Mouse (Mus musculus) yolk sac, embryonic 10.5 days (tissue): ENCODE results near the gene A030005K14Rik.

ENCODE experiments used
- DNase-seq: peaks from one replicate; pipeline ENCODE4 v3.0.0-alpha.2; 2017; ENCODE audit warnings: low spot score

Gene A030005K14Rik

GRCm38 (mm10) chr1:83059278-83059677 is at the start of gene A030005K14Rik:
A030005K14Rik (minus strand) TSS chr1:83059378.
- DNase-seq: no peak

DNA sequence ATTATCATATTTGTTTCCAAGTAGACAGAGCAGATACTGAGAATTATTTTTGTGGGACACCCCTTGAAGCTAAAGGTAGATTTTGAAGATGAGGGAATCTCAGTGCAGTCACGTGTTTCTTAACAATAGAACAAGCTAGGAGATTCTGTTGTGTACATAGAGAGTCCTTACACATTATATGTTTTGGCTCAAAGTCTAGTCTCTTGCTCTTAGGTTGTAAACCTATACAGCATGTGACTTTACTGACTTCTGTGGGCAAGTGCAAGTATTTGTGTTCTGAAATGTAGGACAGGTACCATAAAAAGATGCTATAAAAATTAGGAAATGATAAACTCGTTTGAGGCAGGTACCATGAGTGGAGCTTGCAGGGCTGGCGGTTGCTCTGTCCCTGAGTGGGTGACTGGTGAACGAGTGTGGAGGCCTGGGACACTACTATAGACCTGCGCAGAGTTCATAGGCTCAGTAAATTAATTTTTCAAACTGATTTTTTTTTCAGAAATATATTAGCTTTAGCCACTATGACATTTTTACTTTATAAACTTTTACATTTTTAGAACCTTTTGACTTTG is 48.3 kb upstream of the A030005K14Rik start:
- no peak for DNase-seq

DNA sequence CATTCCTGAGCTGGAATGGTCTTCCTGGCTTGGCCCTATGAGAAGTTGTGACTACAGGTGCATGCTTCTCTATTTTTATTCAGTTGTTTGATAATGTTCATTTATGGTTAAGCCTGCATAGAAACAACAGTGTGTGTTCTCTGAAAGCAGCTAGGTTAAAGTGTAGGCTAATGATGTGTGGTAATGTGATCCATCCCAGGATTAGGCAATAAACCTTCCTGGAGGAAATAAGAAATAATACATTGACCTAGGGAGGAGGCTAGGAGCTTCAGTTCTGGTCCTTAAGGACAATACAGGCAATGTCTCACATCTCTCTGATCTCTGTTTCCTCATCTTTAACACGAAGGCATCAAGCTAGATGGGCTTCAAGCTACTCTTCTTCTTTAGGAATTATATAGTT is 46.3 kb upstream of the A030005K14Rik start:
- no peak for DNase-seq

DNA sequence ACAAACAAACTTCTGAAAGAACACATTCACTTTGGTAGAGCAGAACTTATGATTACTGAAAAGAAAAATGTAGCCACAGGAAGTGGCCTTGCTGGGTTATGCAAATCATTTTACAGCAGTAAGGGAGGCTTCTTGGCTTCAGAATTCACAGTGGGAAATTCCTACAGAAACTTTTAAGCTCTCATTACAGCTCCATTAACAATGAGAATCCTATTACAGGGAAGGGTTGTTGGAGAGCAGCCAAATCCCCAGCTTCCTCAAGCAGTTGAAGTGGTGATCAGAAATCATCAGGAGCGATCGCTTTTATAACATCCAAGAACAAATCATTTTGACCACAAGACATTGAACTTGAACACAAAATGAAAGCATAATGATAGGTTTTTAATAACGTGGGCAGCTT is 42.7 kb upstream of the A030005K14Rik start:
- no peak for DNase-seq

GRCm38 (mm10) chr1:83099580-83100137 is 40.5 kb upstream of the A030005K14Rik start:
- no peak for DNase-seq

DNA sequence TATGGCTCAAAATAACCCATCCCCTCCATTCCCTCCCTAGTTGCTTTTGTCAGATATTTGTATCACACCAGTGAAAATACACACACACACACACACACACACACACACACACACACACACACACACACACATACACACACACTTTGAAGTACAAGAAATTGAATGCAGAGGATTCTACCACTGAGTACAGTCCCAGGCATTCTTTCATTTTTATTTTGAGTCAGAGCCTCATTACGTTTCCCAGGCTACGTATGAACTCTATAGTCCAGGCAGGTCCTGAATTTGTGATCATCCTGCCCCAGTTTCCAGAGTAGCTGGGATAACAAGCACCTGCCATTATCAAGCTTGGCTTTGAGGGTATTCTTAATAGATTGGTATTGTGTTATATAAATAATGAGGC is 40.0 kb upstream of the A030005K14Rik start:
- no peak for DNase-seq

DNA sequence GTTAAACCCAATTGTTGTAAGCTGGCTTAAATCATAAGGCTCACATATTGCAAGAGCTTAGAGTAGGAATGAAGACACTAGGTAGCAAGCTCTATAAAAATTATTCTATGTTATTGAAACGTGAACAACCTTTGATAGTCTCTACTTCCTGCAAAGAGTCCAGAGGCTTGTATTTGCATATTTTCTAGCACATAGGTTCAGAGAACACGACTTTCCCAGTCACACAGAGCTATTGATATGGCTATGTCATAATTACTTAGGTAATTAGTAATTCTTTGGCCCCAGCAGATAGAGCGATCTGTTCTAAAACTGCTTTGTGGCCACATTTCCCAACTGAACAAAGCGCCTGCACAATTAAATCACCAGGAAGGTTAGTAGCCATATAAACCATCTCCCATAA is 37.8 kb upstream of the A030005K14Rik start:
- no peak for DNase-seq

- no peak for DNase-seq
Measured at GRCm38 (mm10) chr1:83091268-83091667, 32.1 kb upstream of the A030005K14Rik start.

DNA sequence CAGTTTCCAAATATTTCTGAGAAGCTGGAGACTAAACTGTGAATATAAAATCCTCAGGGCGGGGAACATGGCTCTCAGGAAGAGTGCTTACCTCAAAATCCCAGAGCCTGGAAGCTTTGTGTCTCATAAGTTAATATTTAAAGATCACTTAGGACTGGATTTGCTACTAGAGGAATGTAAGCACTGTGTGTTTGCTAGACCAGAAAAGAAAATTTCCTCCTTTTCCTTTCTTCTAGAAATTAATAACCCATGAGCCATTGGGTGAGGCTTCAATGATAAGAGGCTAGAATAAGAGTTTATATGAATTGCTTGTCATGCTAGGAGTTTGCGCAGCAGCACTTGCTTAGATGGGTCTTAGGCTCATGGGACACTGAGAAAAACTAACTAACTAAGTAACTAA is 25.6 kb upstream of the A030005K14Rik start:
- no peak for DNase-seq

- no peak for DNase-seq
Measured at GRCm38 (mm10) chr1:83077016-83077415, 17.8 kb upstream of the A030005K14Rik start.

GRCm38 (mm10) chr1:83076190-83076917 is 17.2 kb upstream of the A030005K14Rik start:
- DNase-seq: peak; percentile 36

- DNase-seq: no peak
Measured at GRCm38 (mm10) chr1:83075526-83076189, 16.5 kb upstream of the A030005K14Rik start.

GRCm38 (mm10) chr1:83067205-83067604 is 8.0 kb upstream of the A030005K14Rik start:
- no peak for DNase-seq

DNA sequence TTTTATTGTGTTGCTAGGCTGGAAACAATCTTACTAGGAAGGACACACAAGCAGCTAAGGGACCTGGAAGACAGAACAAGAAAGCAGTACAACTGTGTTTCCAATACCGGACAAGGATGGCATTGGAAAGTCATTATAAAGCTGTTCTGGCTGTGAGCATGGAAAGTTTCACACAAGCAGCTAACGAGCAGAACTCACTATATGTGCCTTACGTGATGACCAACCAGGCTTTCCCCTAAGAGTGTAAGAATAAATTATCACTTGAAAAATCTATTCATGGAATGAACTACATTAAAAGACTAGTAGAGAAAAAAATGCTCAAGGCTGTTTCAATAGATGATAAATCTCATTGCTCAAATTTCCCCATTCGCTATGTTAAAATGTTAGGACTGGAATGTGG is 7.4 kb upstream of the A030005K14Rik start:
- DNase-seq: no peak

GRCm38 (mm10) chr1:83064851-83065250 is 5.7 kb upstream of the A030005K14Rik start:
- peak; percentile 8 for DNase-seq

DNA sequence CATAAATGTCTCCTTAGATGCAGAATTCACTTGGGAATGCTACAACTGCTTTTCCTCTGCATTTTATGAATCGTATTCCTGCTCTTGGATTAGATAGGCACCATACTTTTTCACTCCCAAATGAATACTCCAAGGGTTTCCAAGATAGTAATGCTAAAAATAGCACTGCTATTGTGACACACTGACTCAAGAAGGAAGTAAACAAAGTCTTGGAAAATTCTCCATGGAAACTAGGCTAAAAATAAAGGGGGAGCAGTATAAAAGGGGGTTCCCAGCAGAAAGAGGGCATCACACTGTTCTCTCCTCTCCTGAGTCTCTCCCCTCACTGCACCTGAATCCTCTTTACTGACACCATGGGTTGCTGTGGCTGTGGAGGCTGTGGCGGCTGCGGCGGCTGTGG is 1.5 kb upstream of the A030005K14Rik start, which contains the start of gene Krtap28-13:
Krtap28-13 (plus strand) TSS at position 288 of the 400 bp plus-strand sequence.
- DNase-seq: no peak

- DNase-seq: no peak
Measured at GRCm38 (mm10) chr1:83058481-83058880, 697 bp downstream of the A030005K14Rik start.

DNA sequence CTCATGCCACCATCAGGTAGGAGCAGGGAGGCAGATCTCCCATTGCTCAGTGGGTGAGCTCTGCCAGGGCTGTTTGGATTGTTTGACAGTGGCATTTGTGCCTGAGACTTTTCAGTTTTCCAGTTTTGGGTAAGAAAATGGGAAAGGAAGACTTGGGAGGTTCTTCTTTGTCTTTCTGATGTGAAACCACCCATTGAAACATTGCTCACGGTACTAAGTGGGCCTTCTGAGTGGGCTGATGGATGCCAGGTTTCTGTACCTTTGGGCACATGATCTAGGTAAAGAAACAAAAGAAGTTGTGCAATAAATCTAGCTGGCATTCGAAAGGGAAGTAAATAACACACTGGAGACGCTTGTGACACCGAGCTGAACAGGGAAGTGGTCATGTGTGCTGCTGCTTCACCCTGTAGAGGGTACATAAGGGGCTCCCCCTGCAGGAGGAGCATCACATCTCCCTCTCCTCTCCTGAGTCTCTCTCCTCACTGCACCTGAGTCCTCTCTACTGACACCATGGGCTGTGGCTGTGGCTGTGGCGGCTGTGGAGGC is 14.2 kb downstream of the A030005K14Rik start, which contains the start of gene Gm47969:
Gm47969 (plus strand) TSS at position 51 of the 546 bp plus-strand sequence.
- no peak for DNase-seq

GRCm38 (mm10) chr1:83042380-83042779 is 16.8 kb downstream of the A030005K14Rik start, which contains the start of gene Krtap28-10:
Krtap28-10 (minus strand) TSS chr1:83042480.
- DNase-seq: no peak

DNA sequence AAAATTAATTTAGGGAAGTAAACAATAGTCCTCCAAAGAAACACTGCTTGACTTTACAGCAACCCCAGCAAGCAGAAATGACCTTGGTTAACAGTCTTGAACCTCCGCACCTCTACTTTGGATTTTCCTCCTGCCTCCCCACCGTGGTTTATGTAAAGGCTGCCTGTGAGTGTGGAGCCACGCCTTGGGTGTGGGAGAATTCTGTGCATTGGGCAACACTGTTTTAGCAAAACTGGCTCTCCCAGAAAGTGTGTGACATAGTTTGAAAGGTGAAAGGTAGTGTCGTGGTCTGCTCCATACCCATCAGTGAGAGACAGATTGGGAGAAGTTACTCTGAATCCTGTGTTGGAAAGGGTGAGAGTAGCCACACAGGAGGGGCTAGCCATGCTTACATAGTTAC is 20.1 kb downstream of the A030005K14Rik start:
- DNase-seq: no peak

DNA sequence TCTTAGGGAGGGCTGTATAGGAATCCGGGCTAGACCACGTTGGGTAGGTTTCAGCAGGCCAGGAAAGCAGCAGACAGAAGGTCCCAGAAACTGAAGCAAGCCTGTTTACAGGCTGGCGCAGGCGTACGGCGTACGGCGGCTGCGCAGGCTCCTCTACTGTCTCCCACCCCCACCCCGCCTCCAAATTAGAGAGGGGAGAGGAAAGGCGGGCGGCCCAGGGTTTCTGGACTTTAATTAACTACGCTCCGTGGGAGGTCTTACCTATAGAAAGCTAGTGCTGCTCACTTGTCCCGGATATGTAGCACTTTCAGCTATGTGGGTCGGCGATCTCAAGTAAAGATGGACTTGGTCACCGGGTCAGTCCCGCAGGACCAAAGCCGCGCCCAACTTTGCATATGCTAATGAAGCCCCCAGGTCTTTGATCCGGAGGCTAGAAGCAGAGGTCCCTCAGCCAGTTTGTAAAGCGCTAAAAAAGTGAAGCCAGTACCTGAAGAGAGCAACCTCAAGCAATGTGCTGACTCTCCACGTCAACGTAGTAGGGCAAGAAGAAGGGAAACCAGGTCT is 21.0 kb downstream of the A030005K14Rik start, which contains the start of gene Slc19a3:
Slc19a3 (minus strand) TSS at position 340 of the 564 bp plus-strand sequence.
- peak; percentile 63 for DNase-seq
